Mouse (Mus musculus) skeletal muscle tissue, adult 2 months (tissue): Measurements from ENCODE around the gene Flrt2.
A peak's percentile ranks its signal among the peaks of the same experiment; 100 is the strongest.
"Not testable (repeated sequence)": the region's sequence is repeated elsewhere in the genome, so short reads cannot be mapped to it uniquely, and the experiment has no call there.

Experiments
- DNase-seq: peaks from one replicate; pipeline ENCODE4 v3.0.0-alpha.2; 2012; ENCODE audit warnings: low read depth, low spot score

Flrt2 gene

DNA sequence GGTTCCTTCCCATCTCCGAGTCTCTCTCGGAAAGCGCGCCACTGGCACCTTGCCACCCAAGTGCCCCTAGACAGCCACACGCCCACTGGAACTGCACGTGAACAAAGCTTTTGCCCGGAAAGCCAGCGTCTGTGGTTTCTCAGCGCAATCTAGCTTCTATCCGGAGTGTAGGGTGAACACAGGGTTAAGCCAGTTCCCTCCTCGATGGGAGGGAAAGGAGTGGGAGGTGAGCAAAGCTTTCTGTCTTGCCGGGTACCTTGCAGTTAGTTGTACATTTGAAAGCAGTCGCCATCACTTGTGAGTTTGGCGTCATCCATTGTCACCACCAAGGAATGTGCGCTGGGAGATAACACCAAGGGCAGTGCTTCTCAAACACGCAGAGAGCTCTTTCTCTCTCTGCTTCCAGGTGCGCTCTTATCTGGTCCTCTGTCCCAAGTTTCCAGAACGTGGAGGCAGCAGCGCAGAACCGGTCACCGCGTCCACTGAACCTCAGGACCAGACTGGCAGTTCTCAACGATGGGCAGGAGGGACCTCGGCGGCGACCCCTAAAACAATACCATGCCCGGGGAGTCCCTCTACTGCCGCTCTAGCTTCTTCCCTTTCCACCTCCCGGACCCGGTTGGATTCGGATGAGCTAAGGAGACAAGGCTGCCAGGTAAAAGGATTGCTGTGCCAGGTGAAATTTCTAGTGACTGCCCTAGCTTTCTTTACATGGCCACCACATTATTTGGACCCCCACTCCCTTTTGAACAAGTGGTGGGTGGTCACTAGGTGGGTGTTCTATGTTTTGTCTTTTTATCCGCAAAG is at the start of gene Flrt2:
TSS of gene Flrt2 (plus strand) at position 266 of the 807 bp plus-strand sequence.
- DNase-seq = peak; percentile 9

DNA sequence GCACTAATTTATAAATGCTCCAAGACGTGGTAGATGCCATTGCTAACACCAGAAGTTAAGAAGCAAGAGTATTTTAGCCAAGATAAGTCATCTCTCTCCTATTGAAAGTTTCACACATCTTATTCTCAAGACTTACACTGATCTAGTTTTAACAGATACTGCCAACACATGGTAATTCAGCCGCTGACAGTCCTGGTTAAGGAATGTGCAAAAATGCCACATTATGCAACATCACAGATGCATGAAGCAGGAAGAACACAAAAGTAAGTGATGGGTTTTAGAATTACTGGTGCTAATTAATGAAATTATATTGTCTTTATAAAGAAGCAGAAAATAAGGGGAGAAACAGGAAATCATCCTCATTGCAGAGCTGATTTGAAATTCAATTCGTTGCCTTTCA is 49.8 kb upstream of the Flrt2 start:
- DNase-seq = no peak

DNA sequence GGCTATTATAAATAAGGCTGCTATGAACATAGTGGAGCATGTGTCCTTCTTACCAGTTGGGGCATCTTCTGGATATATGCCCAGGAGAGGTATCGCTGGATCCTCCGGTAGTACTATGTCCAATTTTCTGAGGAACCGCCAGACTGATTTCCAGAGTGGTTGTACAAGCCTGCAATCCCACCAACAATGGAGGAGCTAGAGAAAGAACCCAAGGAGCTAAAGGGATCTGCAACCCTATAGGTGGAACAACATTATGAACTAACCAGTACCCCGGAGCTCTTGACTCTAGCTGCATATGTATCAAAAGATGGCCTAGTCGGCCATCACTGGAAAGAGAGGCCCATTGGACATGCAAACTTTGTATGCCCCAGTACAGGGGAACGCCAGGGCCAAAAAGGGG is 44.8 kb upstream of the Flrt2 start:
- DNase-seq = not testable (repeated sequence)

DNA sequence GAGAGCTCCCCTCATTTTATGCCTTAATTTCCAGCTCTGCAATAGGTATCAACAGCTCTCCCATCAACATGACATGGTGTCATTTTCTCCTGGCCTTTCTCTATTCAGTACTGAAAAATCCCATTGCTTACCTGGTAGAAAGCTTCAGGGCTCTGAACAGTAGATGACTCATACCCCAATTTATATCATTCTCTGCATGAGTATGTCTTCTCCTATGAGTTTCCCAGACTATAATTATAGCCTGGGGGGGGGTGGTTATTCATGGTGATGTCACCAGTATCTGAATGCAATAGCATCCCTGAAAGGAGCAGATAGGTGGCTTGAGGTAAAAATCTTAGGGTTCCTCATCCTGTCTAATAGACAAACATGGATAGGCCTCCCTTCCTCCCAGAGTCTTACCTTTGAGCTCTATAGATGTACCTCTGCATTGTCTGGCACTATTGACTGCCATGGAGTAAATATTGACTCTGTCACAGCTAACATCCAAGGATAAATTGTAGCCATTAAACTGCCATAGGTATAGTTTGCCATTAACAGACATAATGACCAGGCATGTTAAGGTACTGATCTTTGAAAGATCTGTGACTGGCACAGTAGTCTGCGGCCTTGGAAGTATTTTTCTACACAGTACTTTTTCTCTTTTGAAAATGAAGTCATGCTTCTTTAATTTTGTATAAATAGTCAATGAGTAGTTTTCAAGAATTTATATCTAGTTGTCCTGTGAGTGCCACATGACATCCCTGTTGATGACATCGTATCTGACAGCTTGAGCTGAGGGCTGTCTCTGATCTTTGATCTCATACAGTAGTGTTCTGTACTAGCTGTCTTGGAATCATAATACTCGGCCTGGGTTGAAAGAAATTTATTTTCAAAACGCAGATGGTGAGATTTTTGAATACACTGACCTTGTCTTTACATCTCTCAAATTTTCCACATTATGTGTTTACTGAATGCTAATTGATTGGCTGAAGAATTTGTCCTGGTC is 39.6 kb upstream of the Flrt2 start:
- DNase-seq = no peak

DNA sequence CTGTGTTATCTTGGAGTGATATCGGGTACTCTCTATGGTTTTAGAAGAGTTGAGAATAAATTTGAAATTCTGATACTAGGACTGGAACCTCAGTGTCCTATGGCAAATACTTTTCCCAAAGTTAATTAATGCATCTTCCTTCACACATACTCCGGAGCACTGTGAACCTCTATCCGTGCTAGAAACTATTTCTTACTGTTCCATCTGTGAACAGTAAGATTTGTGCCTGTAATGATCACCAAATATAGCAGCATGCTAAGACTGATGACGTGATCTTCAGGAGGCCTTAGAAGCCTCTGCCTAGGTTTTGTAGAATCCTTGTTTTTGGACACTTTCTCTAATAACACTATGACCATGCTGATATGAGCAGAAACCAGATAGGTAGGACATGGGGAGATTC is 35.4 kb upstream of the Flrt2 start:
- DNase-seq = no peak

DNA sequence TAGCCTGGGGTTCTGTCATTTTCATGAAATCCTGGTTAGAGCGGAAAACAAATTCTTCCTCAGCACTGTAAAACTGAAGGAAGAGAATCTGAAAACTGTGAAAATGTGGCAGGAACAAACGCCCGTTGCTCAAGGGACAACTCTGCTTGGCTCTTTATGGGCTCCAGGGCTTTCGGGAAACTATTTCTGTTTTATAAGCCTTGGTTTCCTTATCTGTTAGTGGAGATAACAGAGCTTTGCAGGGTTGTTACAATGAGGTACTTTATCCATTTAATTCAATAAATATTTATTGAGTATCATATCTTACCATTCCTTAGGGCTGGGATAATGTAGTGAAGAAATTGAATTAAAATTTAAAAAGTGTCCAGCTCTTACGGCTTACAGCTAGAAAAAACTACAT is 24.7 kb upstream of the Flrt2 start:
- no peak for DNase-seq

DNA sequence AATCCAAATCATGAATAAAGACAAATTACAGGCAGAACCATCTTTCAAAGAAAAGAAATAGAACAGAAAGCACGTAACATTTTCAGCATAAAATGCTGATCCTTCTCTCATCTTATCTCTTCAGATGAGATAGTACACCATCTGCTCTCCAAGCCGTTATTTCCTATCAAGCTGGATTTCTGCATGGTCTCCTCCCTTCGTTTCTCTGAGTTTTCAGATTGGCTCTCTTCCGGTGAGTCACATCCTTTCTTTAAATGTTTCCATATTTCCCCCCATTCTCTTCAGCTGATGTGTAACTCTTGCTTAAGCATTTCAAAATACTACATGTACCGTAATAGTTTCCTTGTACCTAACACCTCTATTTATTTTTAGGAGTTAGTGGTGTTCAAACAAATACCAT is 16.3 kb upstream of the Flrt2 start:
- DNase-seq = no peak

DNA sequence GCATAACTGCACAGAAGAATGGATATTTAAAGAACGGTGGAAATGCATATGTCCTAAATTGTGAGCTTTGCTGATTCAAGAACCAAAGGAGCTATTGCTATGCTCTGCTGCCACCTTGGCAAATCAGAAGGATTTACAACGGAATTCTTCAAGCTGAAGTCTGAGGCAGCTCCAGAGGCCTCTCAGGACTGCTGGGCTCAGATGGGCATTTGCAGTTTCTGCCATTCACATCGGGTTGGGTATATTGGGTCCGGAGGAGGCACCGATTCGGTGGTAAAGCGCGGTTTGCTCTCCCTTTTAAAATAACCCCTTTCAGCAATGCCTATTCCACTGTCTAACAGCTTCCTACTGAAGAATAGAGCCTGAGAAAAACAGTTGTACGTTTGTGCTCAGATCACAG is 1.2 kb upstream of the Flrt2 start:
- peak; percentile 10 for DNase-seq

DNA sequence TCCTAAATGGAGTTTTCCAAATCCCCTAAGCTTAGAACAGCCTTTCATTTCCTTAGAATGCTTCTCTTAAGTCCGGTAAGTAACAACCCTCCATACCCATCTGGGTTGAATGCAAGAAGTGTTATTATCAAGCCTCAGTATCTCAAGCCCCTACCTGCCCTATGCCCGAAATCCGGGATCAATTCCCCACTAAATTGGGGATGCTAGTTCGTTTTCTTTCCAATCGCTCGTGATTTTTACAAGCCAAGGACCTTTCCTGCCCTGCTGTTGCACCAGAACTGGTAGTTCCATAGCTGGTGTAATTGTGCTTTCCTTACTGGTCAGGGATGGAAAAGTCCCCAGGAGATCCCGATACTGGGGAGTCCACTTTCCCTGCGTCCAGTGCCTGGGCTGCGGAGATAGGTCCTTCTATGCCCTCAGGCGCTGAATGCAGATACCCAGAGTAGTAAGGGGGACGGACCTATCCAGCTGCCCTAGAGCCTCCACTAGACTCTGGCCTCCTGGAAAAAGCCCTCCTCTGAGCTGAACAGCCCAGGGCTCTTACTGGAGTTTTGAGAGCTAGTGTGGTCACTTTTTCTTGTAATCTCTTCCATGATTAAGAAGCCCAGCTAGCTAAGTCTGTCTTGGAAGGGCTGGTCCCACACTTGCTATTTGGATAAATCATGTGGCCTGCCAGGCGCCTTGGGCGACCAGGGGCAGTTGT is 1.1 kb downstream of the Flrt2 start:
- DNase-seq = no peak

DNA sequence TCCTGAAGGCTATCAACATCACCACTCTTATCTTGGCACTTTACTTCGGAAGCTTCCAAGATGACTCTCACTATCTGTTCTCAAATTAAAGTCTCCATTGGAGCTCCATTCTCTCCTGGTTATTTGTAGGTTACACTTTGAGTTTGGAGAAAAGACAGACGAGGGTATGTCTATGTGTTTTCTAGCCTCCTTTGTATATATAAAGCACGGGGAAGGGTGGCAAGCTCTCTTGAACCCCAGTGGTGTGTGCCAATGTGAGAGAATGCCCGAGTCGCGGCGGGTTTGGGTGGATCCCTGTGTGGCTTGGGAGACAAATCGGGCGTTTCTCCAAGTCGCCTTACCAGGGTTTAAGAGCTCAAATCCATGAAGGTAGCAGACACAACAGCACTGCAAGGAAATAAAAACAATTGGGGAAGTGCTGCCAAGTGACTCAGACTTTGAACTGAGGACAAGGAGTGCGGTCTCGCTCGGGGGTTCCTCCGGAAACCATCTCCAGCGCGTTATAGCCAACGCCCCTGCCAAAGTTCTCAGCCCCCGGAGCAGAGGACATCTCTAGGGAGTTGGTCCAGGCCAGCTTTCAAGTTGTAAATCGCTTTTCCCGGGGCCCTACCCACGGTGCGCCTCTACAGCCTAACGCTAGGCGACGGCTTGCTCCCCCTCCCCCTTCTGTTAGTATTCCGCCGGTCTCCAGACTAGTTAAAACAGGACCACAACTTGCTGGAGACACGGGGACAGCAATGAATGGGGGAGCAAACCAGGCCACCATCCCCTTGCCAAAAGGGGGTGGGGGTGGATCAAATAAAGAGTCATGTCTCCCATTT is 1.8 kb downstream of the Flrt2 start:
- peak; percentile 46 for DNase-seq

DNA sequence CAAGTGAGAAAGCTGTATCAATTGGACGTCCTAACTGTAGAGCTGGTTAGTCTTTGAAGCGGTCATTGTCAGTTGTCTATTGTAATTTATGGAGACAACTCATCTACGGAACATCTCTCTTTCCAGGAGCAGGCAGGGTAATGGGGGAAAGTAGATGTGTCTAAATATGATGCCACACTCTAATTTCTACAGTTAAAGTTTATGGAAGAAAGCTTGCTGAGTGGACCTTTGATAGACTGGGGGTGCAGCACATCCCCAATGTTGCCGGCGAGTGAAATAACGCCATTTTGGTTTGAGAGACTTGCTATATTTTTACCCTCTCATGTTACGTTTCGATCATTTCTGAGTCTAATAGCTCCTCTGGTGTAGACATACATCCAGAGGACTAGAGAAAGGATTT is 2.5 kb downstream of the Flrt2 start:
- DNase-seq = no peak

DNA sequence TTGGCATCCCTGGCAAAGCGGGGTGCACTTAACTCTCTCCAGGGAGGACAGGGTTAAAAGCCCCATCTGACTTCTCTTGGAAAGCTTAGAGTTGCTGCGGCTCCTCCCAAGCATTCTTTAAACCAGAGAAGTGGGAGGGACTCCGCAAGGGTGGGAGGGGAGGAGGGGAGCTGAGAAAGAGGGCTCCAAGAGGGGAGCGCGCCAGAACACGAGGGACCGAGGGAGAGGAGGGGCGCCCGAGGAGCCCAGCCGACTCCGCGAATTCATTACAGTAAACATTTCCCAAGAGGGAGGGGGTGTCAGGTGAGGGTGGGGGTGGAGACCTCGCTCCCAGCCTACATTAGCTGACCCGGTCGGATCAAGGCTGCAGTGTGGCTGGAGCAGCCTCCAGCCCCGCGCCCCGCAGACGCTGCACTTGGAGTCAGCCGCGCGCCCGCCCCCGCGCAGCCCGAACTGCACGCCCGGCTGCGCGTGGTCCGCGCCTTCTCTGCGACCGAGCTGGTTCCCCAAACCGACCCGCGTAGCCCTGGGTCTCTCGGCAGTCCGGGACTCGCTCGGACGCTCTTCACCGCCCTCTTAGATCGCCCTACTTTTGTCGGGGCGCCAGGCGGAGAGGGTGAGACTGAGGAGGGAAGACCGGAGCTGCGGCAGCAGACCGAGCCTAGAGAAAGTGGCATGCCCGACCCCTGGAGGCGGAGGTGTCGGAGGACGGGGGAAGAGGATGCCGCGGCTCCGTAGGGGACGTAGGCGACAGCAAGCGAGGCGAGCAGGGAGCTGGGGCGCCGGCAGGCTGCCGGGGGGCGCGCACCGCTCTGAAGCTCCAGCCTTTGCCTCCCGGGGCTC is 3.2 kb downstream of the Flrt2 start:
- peak; percentile 60 for DNase-seq

DNA sequence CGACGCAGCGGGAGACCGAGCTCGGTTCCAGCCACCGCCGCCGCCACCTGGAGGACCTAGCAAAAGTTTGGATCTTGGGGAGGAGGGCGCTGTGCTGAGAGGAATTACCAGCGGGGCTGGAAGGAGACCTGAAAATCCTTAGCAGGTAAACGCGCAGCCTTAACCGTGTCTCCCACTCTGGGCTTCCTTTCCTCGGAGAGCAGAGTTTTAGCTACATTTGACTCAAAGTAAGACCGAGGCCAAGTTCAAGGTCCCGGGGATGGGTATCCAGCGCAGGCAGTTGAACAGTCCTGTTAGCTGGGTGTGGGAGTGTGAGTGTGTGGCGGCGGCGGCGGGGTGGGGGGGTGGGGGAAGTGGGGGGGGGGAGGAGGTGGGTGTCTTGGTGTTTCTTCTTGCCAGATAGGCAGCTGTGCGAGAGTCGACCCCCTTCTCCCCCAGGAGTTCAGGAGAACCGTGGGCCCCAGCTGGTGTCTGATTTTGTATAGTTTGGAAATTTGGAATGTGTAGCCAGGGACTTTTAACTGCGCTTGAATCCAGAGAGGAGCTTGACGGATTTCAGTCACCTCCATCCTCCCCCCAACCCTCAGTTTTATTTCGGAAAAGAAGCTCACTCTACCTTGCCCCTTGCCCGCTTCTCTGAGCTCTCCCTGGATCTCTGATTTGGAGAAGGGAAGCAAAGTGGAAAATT is 4.0 kb downstream of the Flrt2 start:
- DNase-seq = peak; percentile 10

DNA sequence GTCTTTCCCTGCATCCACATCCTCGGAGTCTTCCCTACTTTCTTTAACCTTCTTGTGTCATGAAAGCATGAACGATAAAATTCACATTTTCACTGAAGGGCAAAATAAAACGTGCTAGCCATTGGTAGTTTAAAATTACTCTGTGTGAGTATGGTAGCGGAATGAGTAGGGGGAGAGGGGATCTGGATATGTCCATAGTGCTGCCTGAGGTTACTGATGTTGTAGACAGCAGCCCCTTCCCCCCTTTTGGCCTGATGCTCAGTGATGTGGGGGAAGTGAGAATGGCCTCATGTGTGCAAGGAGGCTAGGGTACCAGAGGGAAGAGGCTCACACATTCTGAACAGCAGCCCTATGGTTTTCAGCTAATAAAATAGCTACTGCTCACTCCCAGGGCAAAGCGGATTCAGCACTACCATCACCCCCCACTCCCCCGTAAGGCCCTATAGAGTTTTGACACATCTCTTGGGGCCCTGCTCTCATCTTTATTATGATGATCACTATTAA is 4.5 kb downstream of the Flrt2 start:
- no peak for DNase-seq

DNA sequence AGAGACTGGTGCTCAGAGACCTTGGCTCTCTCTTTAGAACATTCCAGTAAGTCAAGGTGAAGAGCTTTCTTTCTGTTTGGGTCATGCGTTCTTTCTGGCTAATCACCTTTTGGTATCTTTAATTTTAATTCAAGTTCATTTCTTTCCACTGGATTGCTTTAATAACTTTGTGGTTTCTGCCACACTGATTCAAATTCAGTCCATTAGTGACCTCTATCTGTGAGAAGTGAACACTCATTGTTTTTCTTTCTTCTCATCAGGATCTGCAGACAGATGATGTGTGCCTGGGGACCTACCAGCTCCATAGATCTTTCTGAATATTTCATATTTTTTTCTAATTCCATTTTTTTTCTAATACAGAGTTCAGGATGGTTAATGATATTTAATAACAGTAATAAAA is 6.5 kb downstream of the Flrt2 start:
- DNase-seq = no peak

DNA sequence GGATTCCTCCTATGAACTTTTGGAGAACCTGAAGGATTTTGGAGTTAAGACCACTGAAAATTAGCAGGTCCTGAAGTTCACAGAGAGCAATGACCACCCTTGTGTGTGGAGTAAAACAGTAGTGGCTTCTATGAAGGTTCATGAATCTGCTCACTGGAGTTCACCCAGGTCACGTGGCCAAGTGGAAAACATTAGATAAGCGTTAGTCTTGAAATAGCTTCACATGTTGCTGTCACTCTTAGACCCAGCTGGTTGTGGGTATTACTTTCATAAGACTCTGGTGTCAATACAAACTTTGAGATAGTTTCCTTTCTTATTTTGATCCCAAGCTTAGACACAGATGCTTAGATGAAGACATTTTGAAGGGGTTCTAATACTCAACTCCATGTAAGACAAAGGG is 8.7 kb downstream of the Flrt2 start:
- DNase-seq = peak; percentile 94

DNA sequence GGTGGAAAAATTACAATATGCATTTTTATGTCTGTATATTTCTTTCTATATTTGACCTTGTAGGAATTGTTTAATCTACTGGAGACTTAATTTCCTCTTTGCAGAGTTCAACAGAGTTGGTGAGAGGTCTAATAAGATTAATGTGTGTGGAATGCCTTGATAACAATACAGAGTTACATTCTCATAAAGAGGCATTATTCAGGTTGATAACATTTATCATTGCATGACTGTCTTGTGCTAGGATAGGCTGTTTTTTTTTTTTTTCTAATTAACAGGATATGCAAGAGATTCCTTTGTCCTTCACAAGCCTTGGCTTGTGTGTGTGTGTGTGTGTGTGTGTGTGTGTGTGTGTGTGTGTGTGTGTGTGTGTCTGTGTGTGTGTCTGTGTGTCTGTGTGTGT is 9.6 kb downstream of the Flrt2 start:
- no peak for DNase-seq

DNA sequence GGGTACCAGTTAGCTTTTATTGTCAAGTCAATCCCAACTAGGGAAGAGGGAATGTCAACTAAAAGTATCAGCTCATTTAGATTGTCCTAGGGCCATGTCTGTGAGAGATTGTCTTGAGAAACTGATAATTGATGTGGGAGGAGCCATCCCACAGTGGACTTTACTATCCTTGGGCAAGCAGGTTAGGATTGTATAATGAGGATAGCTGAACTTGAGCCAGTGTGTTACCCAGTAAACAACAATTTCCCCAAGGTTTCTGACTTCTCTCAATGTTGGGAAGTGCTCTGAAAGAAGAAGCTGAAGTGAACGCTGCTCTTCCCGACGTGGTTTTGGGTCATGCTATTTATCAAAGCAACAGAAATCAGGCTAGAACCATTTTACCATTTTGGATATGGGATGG is 13.0 kb downstream of the Flrt2 start:
- no peak for DNase-seq

DNA sequence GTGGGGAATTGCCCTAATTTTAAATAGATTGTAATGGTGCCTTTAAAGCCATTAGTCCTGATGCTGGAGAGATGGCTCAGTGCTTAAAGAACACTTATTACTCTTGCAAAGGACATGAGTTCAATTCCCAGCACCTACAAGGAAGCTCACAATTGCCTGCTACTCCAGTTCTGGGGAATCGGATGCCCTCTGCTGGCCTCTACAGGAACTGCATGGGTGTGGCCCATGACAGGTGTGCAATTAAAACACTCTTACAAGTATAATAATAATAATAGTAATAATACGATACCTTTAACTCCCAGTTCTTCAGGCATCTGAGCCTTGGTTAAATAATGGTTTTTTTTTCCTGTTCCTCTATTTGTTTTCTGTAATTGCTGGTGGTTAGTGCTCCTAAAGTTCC is 31.2 kb downstream of the Flrt2 start:
- no peak for DNase-seq
